Mouse (Mus musculus): ENCODE measurements around the gene Adm. TPM values are rescaled to one million over a fixed set of nuclear protein-coding genes. Genes with fewer than 3 reads are reported as not detected.
"Not testable (repeated sequence)": the region's sequence is repeated elsewhere in the genome, so short reads cannot be mapped to it uniquely, and the experiment has no call there.

Gene Adm
- total RNA-seq, 2 experiments from 2014 or later, result 1.5 to 2.4 TPM

GRCm38 (mm10) chr7:110628611-110629354 lies 1.3 kb downstream of the Adm start:
- peak in 1 of 2 experiments; percentile 16 for DNase-seq (ENCODE audit: low spot score in 2 of 2)

- DNase-seq (ENCODE audit: low spot score in 2 of 2), result peak; percentile 79 to 85
These were observed 2.6 kb downstream of the Adm start for GRCm38 (mm10) chr7:110629892-110630666.

GRCm38 (mm10) chr7:110631136-110631888 lies 3.9 kb downstream of the Adm start:
- peak in 1 of 2 experiments; percentile 13 for DNase-seq (ENCODE audit: low spot score in 2 of 2)

- DNase-seq (ENCODE audit: low spot score in 2 of 2), result no peak
These were observed 8.5 kb downstream of the Adm start for GRCm38 (mm10) chr7:110635929-110636328.

- no peak for DNase-seq (ENCODE audit: low spot score in 2 of 2)
These were observed 9.1 kb downstream of the Adm start for GRCm38 (mm10) chr7:110636559-110636958.

GRCm38 (mm10) chr7:110638305-110639110 lies 11.0 kb downstream of the Adm start:
- no peak for DNase-seq (ENCODE audit: low spot score in 2 of 2)

GRCm38 (mm10) chr7:110639291-110639915 lies 11.9 kb downstream of the Adm start:
- DNase-seq (ENCODE audit: low spot score in 2 of 2), result no peak

GRCm38 (mm10) chr7:110639958-110640357 lies 12.5 kb downstream of the Adm start:
- not testable (repeated sequence) for DNase-seq (ENCODE audit: low spot score in 2 of 2)

- peak; percentile 54 to 81 for DNase-seq (ENCODE audit: low spot score in 2 of 2)
These were observed 17.9 kb downstream of the Adm start for GRCm38 (mm10) chr7:110645311-110645710.

- DNase-seq (ENCODE audit: low spot score in 2 of 2), result no peak
These were observed 18.4 kb downstream of the Adm start for GRCm38 (mm10) chr7:110645859-110646258.

- no peak for DNase-seq (ENCODE audit: low spot score in 2 of 2)
These were observed 19.3 kb downstream of the Adm start for GRCm38 (mm10) chr7:110646611-110647407.

- DNase-seq (ENCODE audit: low spot score in 2 of 2), result no peak
These were observed 20.3 kb downstream of the Adm start for GRCm38 (mm10) chr7:110647559-110648454.

GRCm38 (mm10) chr7:110648455-110649085 lies 21.1 kb downstream of the Adm start:
- no peak for DNase-seq (ENCODE audit: low spot score in 2 of 2)

- DNase-seq (ENCODE audit: low spot score in 2 of 2), result no peak
These were observed 21.9 kb downstream of the Adm start for GRCm38 (mm10) chr7:110649133-110649987.

GRCm38 (mm10) chr7:110650491-110650890 lies 23.0 kb downstream of the Adm start:
- DNase-seq (ENCODE audit: low spot score in 2 of 2), result no peak

- DNase-seq (ENCODE audit: low spot score in 2 of 2), result no peak
These were observed 23.6 kb downstream of the Adm start for GRCm38 (mm10) chr7:110651091-110651490.

GRCm38 (mm10) chr7:110655230-110655629 lies 27.8 kb downstream of the Adm start:
- no peak for DNase-seq (ENCODE audit: low spot score in 2 of 2)
